Mouse (Mus musculus) G1E (cell line): ENCODE measurements around the gene Kcnc3. TPM values are rescaled to one million over a fixed set of nuclear protein-coding genes. Genes with fewer than 3 reads are reported as not detected.

Source experiments
- ATAC-seq: 2 replicates; pipeline ENCODE4 v1.8.0; 2016; ENCODE audit warnings: mild to moderate bottlenecking; ENCODE audit not compliant: insufficient number of reproducible peaks, poor library complexity, low FRiP score, severe bottlenecking; ENCODE audit errors: extremely low read depth
- DNase-seq: peaks from one replicate; pipeline ENCODE4 v3.0.0; 2012; ENCODE audit warnings: low spot score
- H3K27me3 ChIP-seq: 2 replicates; pipeline ENCODE4 v1.6.1; 2012; ENCODE audit warnings: mild to moderate bottlenecking, low read length, inconsistent platforms; ENCODE audit not compliant: insufficient read depth
- H3K36me3 ChIP-seq: replicated peaks from 2 replicates; pipeline ENCODE3; 2012; ENCODE audit warnings: mild to moderate bottlenecking, inconsistent platforms
- H3K4me1 ChIP-seq: 2 replicates; pipeline ENCODE4 v1.6.1; 2012; ENCODE audit warnings: low read depth, low read length, inconsistent platforms, mixed read lengths; ENCODE audit not compliant: insufficient read depth
- H3K4me3 ChIP-seq: 2 replicates; pipeline ENCODE4 v1.5.1; 2012; ENCODE audit warnings: low read depth, mild to moderate bottlenecking, inconsistent platforms, low read length, moderate library complexity, mixed read lengths
- H3K9me3 ChIP-seq: replicated peaks from 2 replicates; pipeline ENCODE4 v1.6.1; 2012; ENCODE audit warnings: inconsistent platforms
- CTCF ChIP-seq: IDR thresholded peaks from 2 replicates; pipeline ENCODE4 v1.5.1; 2012; ENCODE audit warnings: low read depth, low read length, inconsistent platforms, mixed read lengths
- GATA1 ChIP-seq: IDR thresholded peaks from 2 replicates; pipeline ENCODE4 v1.6.1; 2012; ENCODE audit warnings: borderline replicate concordance, low read length, inconsistent platforms, mixed read lengths
- GATA2 ChIP-seq: IDR thresholded peaks from 2 replicates; pipeline ENCODE4 v1.6.1; 2012; ENCODE audit warnings: low read depth, low read length, inconsistent platforms, borderline replicate concordance
- POLR2AphosphoS5 ChIP-seq: IDR thresholded peaks from 2 replicates; pipeline ENCODE4 v1.6.1; 2012; ENCODE audit warnings: low read depth, low read length, inconsistent platforms; ENCODE audit not compliant: insufficient replicate concordance
- TAL1 ChIP-seq: conservative IDR thresholded peaks from 2 replicates; pipeline ENCODE4 v1.6.1; 2012; ENCODE audit warnings: low read depth, low read length, inconsistent platforms, mixed read lengths
- polyA plus RNA-seq: library from polyadenylated mRNA; stranded (reverse); fragments of >175 nt; gene quantifications from 2 replicates; pipeline ENCODE4 v1.2.3, GENCODE M21; 2012
- total RNA-seq, 2 experiments: library from RNA; stranded (forward) in 1 of 2; stranded (reverse) in 1 of 2; fragments of 200-1000 nt in 1 of 2; fragments of >200 nt in 1 of 2; fragmentation: Nextera tagmentation in 1 of 2; gene quantifications; 2 replicates each; pipeline ENCODE4 v1.2.3; 2014 to 2017

Kcnc3 gene
- total and polyA plus RNA-seq, 3 experiments, result 0.05 to 0.53 TPM; not detected in 1

DNA sequence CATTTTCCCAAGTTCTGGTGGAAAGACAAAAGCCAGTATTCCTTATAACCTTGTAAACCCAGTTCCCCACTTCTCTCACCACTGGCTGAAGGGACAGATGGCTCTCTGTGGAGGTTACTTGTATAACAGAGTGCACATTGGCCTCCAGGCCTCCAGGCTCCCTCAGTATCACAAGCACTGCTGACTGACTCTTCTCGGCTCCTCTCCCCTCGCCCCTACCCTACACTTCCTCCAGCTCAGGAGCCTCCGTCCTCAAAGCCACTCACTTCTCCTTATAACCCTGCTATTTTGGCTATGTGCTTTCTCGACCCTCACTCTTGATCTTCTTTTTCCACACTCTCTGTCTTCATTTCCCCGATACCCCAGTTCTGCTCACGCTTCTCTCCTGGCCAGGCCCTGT is 25.1 kb upstream of the Kcnc3 start:
- TF ChIP-seq POLR2AphosphoS5 (no peak), TAL1 (no peak), CTCF (no peak)

DNA sequence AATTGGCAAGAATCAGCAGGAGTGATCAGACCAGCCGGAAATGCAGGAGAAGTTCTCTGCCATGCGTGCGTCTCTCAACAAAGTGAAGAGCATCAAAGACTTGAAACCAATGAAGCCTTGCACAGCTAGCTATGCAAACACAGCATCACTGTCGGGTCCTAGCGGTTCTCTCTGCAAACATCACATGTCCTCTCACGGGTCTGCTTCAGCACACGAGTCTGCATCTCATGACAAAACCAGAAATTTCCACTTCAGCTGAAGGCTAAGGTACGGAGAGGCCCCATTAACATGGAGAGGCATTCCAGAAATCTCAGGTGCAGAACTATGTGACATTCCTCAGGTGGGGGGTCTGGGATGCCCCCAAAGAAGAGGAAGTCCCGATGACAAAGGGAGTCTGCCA is 21.7 kb upstream of the Kcnc3 start:
- Histone ChIP-seq H3K4me3 (no peak overlapping the region), H3K9me3 (no peaks in the 10 kb centered on the region), H3K4me1 (peaks cover 10% of the 10 kb centered on the region; the same call in 1 of the 2 replicates), H3K36me3 (no peaks in the 10 kb centered on the region), H3K27me3 (peaks cover 39% of the 10 kb centered on the region)
- DNase-seq (no peak), ATAC-seq (no peak)
- TF ChIP-seq CTCF, result no peak

More for the DNA sequence above, 25.1 kb upstream of the Kcnc3 start:
- Histone ChIP-seq H3K27me3 (peaks cover 29% of the 10 kb centered on the region), H3K36me3 (no peaks in the 10 kb centered on the region), H3K9me3 (no peaks in the 10 kb centered on the region), H3K4me1 (0 out of 2 replicates have a peak, but pooled peaks cover 3% of the 10 kb centered on the region), H3K4me3 (no peak overlapping the region)
- no peak for DNase-seq
- ATAC-seq, result no peak

DNA sequence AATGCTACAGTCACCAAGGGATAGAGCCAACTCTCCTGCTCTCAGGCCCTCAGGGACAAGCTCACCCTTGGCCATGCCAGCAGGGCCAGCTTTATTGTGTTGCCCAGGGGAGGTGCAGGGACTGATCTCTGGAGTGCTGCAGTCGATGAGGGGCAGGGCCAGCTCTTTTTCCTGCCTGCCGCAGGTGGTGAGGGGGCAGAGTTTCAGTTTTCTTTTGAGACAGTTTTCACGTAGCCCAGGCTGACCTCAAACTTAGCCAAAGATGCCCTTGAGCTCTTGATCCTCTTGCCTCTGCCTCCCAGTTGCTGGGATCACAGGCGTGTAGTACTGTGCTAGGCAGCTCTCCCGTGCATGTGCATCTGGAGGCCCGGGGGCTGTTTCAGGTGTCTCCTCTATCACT is 19.5 kb upstream of the Kcnc3 start:
- DNase-seq (no peak), ATAC-seq (no peak)
- TF ChIP-seq TAL1, result no peak
- TF ChIP-seq GATA2, result no peak
- TF ChIP-seq GATA1, result no peak
- no peak for TF ChIP-seq POLR2AphosphoS5
- no peak for TF ChIP-seq CTCF
- peaks cover 29% of the 10 kb centered on the region for H3K27me3 ChIP-seq
- H3K4me3 ChIP-seq, result no peak overlapping the region
- peaks cover 10% of the 10 kb centered on the region; the same call in 1 of the 2 replicates for H3K4me1 ChIP-seq
- no peaks in the 10 kb centered on the region for H3K36me3 ChIP-seq
- no peaks in the 10 kb centered on the region for H3K9me3 ChIP-seq

DNA sequence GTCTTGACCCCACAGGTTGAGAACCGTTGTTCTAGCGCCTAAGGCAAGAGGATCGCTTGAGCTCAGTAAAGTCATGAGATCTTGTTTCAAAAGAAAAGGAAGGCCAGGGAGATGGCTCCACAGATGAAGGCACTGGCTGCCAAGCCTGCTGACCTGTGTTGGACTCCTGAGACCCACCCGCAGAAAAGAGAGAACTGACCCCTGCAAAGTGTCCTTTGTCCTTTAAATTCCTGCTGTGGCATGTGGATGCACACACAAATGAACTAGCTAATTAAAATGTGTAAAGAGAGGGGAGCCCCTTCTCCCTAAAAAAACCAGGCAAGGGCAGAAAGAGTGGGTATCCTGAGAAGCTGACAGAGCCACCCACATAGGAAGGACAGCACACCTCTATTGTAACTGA is 18.7 kb upstream of the Kcnc3 start:
- Histone ChIP-seq H3K36me3 (no peaks in the 10 kb centered on the region), H3K4me3 (no peak overlapping the region), H3K4me1 (peaks cover 10% of the 10 kb centered on the region; the same call in 1 of the 2 replicates), H3K27me3 (peaks cover 29% of the 10 kb centered on the region), H3K9me3 (no peaks in the 10 kb centered on the region)
- no peak for ATAC-seq
- TF ChIP-seq POLR2AphosphoS5, result no peak
- no peak for TF ChIP-seq GATA2
- no peak for TF ChIP-seq CTCF
- DNase-seq, result no peak

DNA sequence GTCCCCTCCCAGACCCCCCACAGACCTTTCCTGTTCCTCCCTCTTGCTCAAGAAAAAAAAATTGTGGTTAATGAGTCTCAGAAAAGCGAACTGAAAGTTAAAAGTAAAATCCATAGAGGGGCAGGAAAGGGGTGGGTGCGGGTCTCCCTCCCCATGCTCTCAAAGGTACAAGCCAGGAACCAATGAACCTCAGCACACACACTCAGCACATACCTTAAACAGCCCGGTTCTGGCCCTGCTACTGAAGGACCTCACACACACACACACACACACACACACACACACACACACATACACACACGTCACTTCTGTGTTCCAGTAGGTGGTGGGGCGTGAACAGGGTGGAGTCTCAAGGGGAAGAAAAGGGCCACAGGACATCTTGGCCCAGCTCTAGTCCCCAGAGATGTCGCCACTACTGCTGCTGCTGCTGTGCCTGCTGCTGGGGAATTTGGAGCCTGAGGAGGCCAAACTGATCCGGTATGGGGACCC is 18.2 kb upstream of the Kcnc3 start, which contains the start of gene Napsa:
TSS of gene Napsa (plus strand) at position 168 of the 489 bp plus-strand sequence.
- DNase-seq (no peak), ATAC-seq (no peak)
- no peak within 1 kb of the TSS for H3K4me3 ChIP-seq
- no peaks in the 10 kb centered on the region for H3K36me3 ChIP-seq
- H3K9me3 ChIP-seq, result no peaks in the 10 kb centered on the region
- TF ChIP-seq GATA1, result no peak
- TF ChIP-seq TAL1, result no peak
- TF ChIP-seq CTCF, result no peak
- no peak for TF ChIP-seq GATA2
- no peak for TF ChIP-seq POLR2AphosphoS5
- H3K27me3 ChIP-seq, result peaks cover 29% of the 10 kb centered on the region
- peaks cover 10% of the 10 kb centered on the region; the same call in 1 of the 2 replicates for H3K4me1 ChIP-seq

DNA sequence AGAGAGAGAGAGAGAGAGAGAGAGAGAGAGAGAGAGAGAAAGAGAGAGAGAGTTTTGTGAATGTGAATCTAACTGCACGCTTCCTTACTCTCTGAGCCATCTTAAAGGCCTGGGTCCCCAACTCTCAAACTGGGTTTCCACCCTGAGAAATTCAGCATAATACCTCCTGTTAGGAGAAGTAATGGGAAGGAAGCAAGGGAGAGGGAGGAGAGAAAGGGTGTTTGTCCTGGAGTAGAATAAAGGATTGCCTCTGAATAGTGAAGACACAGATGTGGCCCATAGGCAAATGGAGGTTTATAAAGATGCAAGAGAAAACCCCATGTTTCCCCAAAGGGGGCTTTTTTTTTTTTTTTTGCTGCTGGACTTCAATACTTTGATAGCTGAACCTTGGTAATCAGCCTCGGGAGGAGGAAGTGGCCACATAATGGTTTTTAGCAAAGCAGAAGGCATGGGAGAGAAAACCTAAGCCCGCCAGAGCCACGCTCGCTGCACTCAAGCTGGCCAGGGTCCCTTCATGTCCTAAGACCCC is 17.4 kb upstream of the Kcnc3 start:
- ATAC-seq (no peak), DNase-seq (no peak)
- TF ChIP-seq GATA1 (no peak), GATA2 (no peak), TAL1 (no peak), CTCF (no peak), POLR2AphosphoS5 (no peak)
- Histone ChIP-seq H3K9me3 (no peaks in the 10 kb centered on the region), H3K4me1 (peaks cover 10% of the 10 kb centered on the region; the same call in 1 of the 2 replicates), H3K27me3 (peaks cover 29% of the 10 kb centered on the region), H3K36me3 (no peaks in the 10 kb centered on the region), H3K4me3 (no peak overlapping the region)

DNA sequence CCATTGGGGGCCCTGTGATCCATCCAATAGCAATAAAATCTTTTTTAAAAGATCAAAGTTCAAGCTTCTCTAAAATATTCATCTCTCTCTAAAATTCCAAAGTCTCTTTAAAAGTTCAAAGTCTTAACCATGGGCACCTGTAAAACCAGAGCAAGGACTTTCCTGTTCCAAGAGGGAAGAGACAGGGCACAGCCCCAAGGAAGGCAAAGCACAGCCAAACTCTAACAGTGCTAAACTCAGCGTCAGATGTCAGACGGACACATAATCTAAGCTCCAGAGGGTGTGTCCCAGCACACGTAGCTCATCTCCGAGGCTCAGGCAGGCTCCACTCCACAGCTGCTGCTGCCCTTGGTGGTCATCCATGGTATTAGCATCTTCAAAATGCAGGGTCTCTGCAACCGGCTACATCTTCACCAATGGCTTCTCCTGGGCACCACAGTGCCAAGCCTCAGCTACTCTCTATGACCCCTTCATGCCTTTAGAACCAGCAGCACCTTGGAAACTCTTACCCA is 14.1 kb upstream of the Kcnc3 start:
- no peak for TF ChIP-seq CTCF
- no peak for TF ChIP-seq GATA1
- no peak for TF ChIP-seq GATA2
- no peak for TF ChIP-seq POLR2AphosphoS5
- no peak for TF ChIP-seq TAL1
- ATAC-seq, result no peak

More for the DNA sequence above, 14.1 kb upstream of the Kcnc3 start:
- DNase-seq, result no peak
- H3K27me3 ChIP-seq, result peaks cover 12% of the 10 kb centered on the region
- no peaks in the 10 kb centered on the region for H3K36me3 ChIP-seq
- no peaks in the 10 kb centered on the region for H3K9me3 ChIP-seq
- peaks cover 7% of the 10 kb centered on the region; the same call in 1 of the 2 replicates for H3K4me1 ChIP-seq
- H3K4me3 ChIP-seq, result no peak overlapping the region
